Mouse (Mus musculus) intestine, postnatal 0 days (tissue): ENCODE data around the gene A930033H14Rik. TPM values are rescaled to one million over a fixed set of nuclear protein-coding genes. Genes with fewer than 3 reads are reported as not detected.

ENCODE experiments used
- ATAC-seq: fragments of 200-750 bp; cut with Nextera tagmentation; 2 replicates; pipeline ENCODE4 v1.8.0; 2017; ENCODE audit warnings: mild to moderate bottlenecking, moderate TSS enrichment, moderate library complexity
- H3K27ac ChIP-seq: fragments of 300-500 bp; sonication (generic); 2 replicates; pipeline ENCODE4 v1.5.1; 2014; ENCODE audit warnings: mild to moderate bottlenecking, low read depth, low read length, moderate library complexity
- H3K27me3 ChIP-seq: fragments of 300-500 bp; sonication (generic); replicated peaks from 2 replicates; pipeline ENCODE4 v1.6.1; 2014; ENCODE audit warnings: low read length, mixed read lengths; ENCODE audit not compliant: control insufficient read depth, insufficient read depth
- H3K36me3 ChIP-seq: fragments of 300-500 bp; sonication (generic); 2 replicates; pipeline ENCODE4 v1.6.1; 2014; ENCODE audit warnings: mild to moderate bottlenecking, moderate library complexity; ENCODE audit not compliant: control insufficient read depth, insufficient read depth
- H3K4me1 ChIP-seq: fragments of 300-500 bp; sonication (generic); replicated peaks from 2 replicates; pipeline ENCODE4 v1.6.1; 2014; ENCODE audit warnings: antibody characterized with exemption, low read length, mixed read lengths; ENCODE audit not compliant: control insufficient read depth, insufficient read depth
- H3K4me2 ChIP-seq: fragments of 300-500 bp; sonication (generic); replicated peaks from 2 replicates; pipeline ENCODE4 v1.6.1; 2014; ENCODE audit warnings: low read depth, mild to moderate bottlenecking, moderate library complexity
- H3K4me3 ChIP-seq: fragments of 300-500 bp; sonication (generic); 2 replicates; pipeline ENCODE4 v1.5.1; 2014; ENCODE audit warnings: low read depth, low read length
- H3K9ac ChIP-seq: fragments of 300-500 bp; sonication (generic); 2 replicates; pipeline ENCODE4 v1.6.1; 2014; ENCODE audit warnings: mild to moderate bottlenecking, low read depth, low read length
- H3K9me3 ChIP-seq: fragments of 300-500 bp; sonication (generic); 2 replicates; pipeline ENCODE4 v1.6.1; 2016; ENCODE audit warnings: mixed run types; ENCODE audit not compliant: control insufficient read depth
- CTCF ChIP-seq: sonication (generic); IDR thresholded peaks from 2 replicates; pipeline ENCODE4 v1.5.1; 2016; ENCODE audit warnings: low read depth, mild to moderate bottlenecking, control low read depth, antibody characterized with exemption, moderate library complexity
- WGBS: fragments of 180-500 bp; shearing (Covaris S2); extraction: QIAGEN DNeasy Blood & Tissue Kit; methylation state at CpG from one replicate; pipeline ENCODE4 v1.1.7; 2014; 5-methylcytosine and 5-hydroxymethylcytosine counted together
- polyA plus RNA-seq: library from polyadenylated mRNA; unstranded; fragments of >200 nt; fragmentation: Nextera tagmentation; extraction: Ambion mirVana; gene quantifications from 2 replicates; pipeline ENCODE4 v1.2.1, GENCODE M21; 2015

A930033H14Rik gene
- 1.0 and 1.4 TPM in 2 replicates for polyA plus RNA-seq

DNA sequence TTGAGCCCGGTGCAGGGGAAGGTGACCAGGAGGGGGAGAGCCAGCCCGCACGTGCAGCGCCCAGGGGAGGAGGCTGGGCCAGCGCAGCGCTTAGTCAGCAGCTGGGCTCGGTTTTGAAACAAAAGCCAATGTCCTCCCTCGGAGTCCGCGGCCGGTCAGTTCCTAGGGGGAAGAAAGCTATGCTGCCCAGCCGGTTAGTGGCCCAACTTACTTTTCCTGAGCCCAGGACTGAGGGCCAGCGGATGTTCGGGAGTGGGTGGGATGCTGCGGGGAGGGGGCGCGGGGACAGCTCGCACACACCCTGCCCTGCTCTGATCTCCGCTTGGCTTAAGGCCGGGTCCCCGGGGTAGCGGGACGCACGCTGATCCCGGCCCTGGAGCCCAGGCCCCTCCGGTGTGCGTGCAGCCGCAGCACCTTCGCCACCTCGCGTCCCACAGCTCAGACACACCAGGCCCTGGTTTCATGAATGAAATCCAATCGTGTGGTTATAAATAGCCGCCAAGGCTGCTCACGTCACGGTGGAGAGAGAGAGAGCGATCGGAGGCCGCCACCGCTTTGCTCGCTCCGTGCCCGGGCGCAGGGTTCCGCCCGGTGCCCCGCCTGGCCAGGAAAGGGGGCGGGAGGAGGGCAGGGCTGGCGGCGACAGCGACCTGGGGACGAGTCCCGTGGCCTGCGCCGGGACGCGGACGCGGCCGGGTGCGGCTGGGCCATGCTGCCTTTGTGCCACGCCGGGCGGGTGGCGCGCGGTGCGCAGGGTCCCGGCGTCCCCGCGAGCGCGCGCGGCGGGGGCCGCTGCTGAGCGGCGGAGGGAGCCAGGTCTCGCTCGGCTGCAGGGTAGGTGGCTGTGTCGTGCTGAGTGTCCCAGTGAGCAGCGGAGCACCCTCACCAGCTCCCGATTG lies at the start of gene A930033H14Rik:
A930033H14Rik (minus strand) TSS at position 557 of the 899 bp plus-strand sequence.
- under 1% methylated on average over 75 of the region's 84 CpGs for WGBS
- Histone ChIP-seq H3K27me3 (no peaks in the 10 kb centered on the region), H3K9ac (peak within 1 kb of the TSS; percentile 79), H3K4me1 (no peaks in the 10 kb centered on the region), H3K36me3 (no peaks in the 10 kb centered on the region; the same call in 1 of the 2 replicates), H3K4me3 (peak within 1 kb of the TSS; percentile 76), H3K27ac (peak within 1 kb of the TSS; percentile 94), H3K4me2 (peak within 1 kb of the TSS; percentile 97), H3K9me3 (no peaks in the 10 kb centered on the region)
- peak; percentile 95 for ATAC-seq
- TF ChIP-seq CTCF: peak; percentile 28; the same call in 1 of the 2 replicates

DNA sequence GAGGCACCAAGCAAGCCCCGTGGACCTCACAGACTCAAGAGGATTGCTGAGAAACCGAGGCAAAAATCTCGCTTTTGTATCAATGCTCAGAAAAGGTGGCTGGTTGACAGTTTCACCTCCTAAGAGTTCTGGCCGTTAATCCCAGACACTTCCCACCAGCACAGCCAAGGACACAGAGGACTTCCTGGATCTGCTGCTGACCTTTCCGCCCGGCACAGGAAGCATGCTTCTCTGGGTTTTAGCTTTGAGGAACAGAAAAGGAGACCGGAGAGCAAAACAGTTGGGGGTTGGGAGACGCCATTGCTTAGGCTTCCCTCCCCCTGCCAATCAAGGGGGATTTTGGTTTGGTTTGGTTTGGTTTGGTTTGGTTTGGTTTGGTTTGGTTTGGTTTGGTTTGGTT lies 47.0 kb upstream of the A930033H14Rik start:
- Histone ChIP-seq H3K4me3 (no peak overlapping the region), H3K36me3 (no peaks in the 10 kb centered on the region), H3K4me2 (no peak overlapping the region), H3K27me3 (no peaks in the 10 kb centered on the region), H3K9ac (no peak overlapping the region), H3K9me3 (no peaks in the 10 kb centered on the region), H3K4me1 (no peaks in the 10 kb centered on the region), H3K27ac (no peak overlapping the region)
- ATAC-seq: no peak
- TF ChIP-seq CTCF: no peak
- 90% methylated on average over 8 of the region's 8 CpGs for WGBS

DNA sequence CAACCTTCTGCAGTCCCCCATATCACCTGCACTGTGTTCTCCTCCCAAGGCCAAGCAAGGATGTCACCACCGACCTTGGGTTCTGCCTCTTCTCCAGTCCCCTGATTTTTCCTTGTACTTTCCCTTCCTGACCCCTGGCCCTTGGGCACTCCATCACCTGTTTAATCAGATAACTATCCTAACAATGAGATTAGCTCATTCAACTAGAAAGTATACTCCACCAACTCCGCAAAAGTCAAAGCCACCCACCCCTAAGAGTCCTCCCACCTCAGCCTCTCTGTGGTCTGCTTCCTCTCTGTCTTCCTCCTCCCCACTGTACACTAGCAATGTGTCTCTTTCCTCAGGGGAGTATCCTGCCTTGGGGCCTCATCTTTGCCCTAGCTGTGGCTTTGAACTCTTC lies 46.3 kb upstream of the A930033H14Rik start:
- Histone ChIP-seq H3K9ac (no peak overlapping the region), H3K4me1 (peaks cover 2% of the 10 kb centered on the region; the same call in 1 of the 2 replicates), H3K4me2 (no peak overlapping the region), H3K9me3 (no peaks in the 10 kb centered on the region), H3K36me3 (no peaks in the 10 kb centered on the region), H3K27ac (no peak overlapping the region), H3K4me3 (no peak overlapping the region), H3K27me3 (no peaks in the 10 kb centered on the region)
- no peak for TF ChIP-seq CTCF
- WGBS: 28% methylated on average over 2 of the region's 2 CpGs
- no peak for ATAC-seq

GRCm38 (mm10) chr10:69258588-69258987 lies 45.7 kb upstream of the A930033H14Rik start:
- Histone ChIP-seq H3K27ac (no peak overlapping the region), H3K4me1 (peaks cover 6% of the 10 kb centered on the region; the same call in 1 of the 2 replicates), H3K9me3 (no peaks in the 10 kb centered on the region), H3K4me2 (no peak overlapping the region), H3K4me3 (no peak overlapping the region), H3K9ac (no peak overlapping the region), H3K36me3 (no peaks in the 10 kb centered on the region), H3K27me3 (no peaks in the 10 kb centered on the region)
- no peak for TF ChIP-seq CTCF
- 59% methylated on average over 9 of the region's 9 CpGs for WGBS
- no peak for ATAC-seq

GRCm38 (mm10) chr10:69257592-69258133 lies 44.8 kb upstream of the A930033H14Rik start:
- WGBS: 79% methylated on average over 6 of the region's 6 CpGs
- Histone ChIP-seq H3K36me3 (no peaks in the 10 kb centered on the region), H3K9ac (no peak overlapping the region), H3K9me3 (no peaks in the 10 kb centered on the region), H3K27me3 (no peaks in the 10 kb centered on the region), H3K27ac (no peak overlapping the region), H3K4me1 (peaks cover 11% of the 10 kb centered on the region; the same call in 1 of the 2 replicates), H3K4me2 (no peak overlapping the region), H3K4me3 (no peak overlapping the region)
- no peak for TF ChIP-seq CTCF
- ATAC-seq: no peak

GRCm38 (mm10) chr10:69255594-69255993 lies 42.7 kb upstream of the A930033H14Rik start:
- WGBS: 39% methylated on average over 5 of the region's 5 CpGs
- Histone ChIP-seq H3K4me1 (peaks cover 16% of the 10 kb centered on the region; the same call in 1 of the 2 replicates), H3K4me2 (no peak overlapping the region), H3K9ac (no peak overlapping the region), H3K9me3 (no peaks in the 10 kb centered on the region), H3K27ac (no peak overlapping the region), H3K36me3 (peaks cover 3% of the 10 kb centered on the region; the same call in 1 of the 2 replicates), H3K4me3 (no peak overlapping the region), H3K27me3 (no peaks in the 10 kb centered on the region)
- no peak for ATAC-seq
- no peak for TF ChIP-seq CTCF
